Mouse (Mus musculus) ES-E14 (cell line): Measurements from ENCODE around the gene Patl2. TPM values are rescaled to one million over a fixed set of nuclear protein-coding genes. Genes with fewer than 3 reads are reported as not detected.

Experiments
- DNase-seq: peaks from one replicate; pipeline ENCODE4 v3.0.0-alpha.2; 2013; ENCODE audit warnings: low read depth, low spot score
- H3K27ac ChIP-seq: 2 replicates; pipeline ENCODE4 v1.5.1; 2012; ENCODE audit warnings: low read depth, mild to moderate bottlenecking, low read length, moderate library complexity, mixed read lengths; ENCODE audit not compliant: poor library complexity, insufficient read depth, severe bottlenecking
- H3K36me3 ChIP-seq: 2 replicates; pipeline ENCODE4 v1.6.1; 2012; ENCODE audit warnings: mild to moderate bottlenecking, low read length, moderate library complexity, mixed read lengths; ENCODE audit not compliant: control insufficient read depth, poor library complexity, insufficient read depth, severe bottlenecking
- H3K4me1 ChIP-seq, 2 experiments: fragments of 150-350 bp in 1 of 2; sonication (generic) in 1 of 2; 2 replicates each; pipeline ENCODE4 v1.6.1; 2012; ENCODE audit warnings: low read length in 2 of 2, mild to moderate bottlenecking in 1 of 2, mixed read lengths in 1 of 2; ENCODE audit not compliant: control insufficient read depth in 2 of 2, insufficient read depth in 2 of 2, poor library complexity in 1 of 2
- H3K4me3 ChIP-seq, 2 experiments: fragments of 150-350 bp in 1 of 2; sonication (generic) in 1 of 2; 2 replicates each; pipeline ENCODE4 v1.5.1; 2012; ENCODE audit warnings: low read length in 2 of 2, low read depth in 1 of 2, mild to moderate bottlenecking in 1 of 2, mixed read lengths in 1 of 2; ENCODE audit not compliant: insufficient read depth in 1 of 2, poor library complexity in 1 of 2, severe bottlenecking in 1 of 2
- H3K9ac ChIP-seq: 2 replicates; pipeline ENCODE4 v1.6.1; 2012; ENCODE audit warnings: low read depth, mild to moderate bottlenecking, low read length, mixed read lengths; ENCODE audit not compliant: poor library complexity, insufficient read depth, severe bottlenecking
- H3K9me3 ChIP-seq: fragments of 150-350 bp; sonication (generic); 2 replicates; pipeline ENCODE4 v1.6.1; 2012; ENCODE audit warnings: low read depth, mild to moderate bottlenecking, low read length; ENCODE audit not compliant: control insufficient read depth, insufficient read depth
- CHD2 ChIP-seq: IDR thresholded peaks from 2 replicates; pipeline ENCODE4 v1.6.1; 2014; ENCODE audit warnings: mild to moderate bottlenecking, low read depth, low read length, inconsistent platforms
- HCFC1 ChIP-seq: IDR thresholded peaks from 2 replicates; pipeline ENCODE4 v1.6.1; 2012; ENCODE audit warnings: low read length, inconsistent platforms, borderline replicate concordance; ENCODE audit not compliant: insufficient read depth
- MAFK ChIP-seq: IDR thresholded peaks from 2 replicates; pipeline ENCODE4 v1.6.1; 2014; ENCODE audit warnings: mild to moderate bottlenecking, low read depth, low read length, inconsistent platforms; ENCODE audit not compliant: insufficient read depth
- ZC3H11A ChIP-seq: IDR thresholded peaks from 2 replicates; pipeline ENCODE4 v1.6.1; 2012; ENCODE audit warnings: low read depth, mild to moderate bottlenecking, inconsistent platforms, low read length, borderline replicate concordance
- ZNF384 ChIP-seq: IDR thresholded peaks from 2 replicates; pipeline ENCODE4 v1.6.1; 2012; ENCODE audit warnings: low read depth, low read length, inconsistent platforms
- in situ Hi-C, 2 experiments: fragments of 600-800 bp; cut with MboI; formaldehyde crosslinking; loops; one replicate each; pipeline ENCODE4 v1.15.1; 2025; ENCODE audit warnings: low sequenced_read_pairs in 2 of 2, inconsistent platforms in 1 of 2; ENCODE audit not compliant: unreplicated experiment in 2 of 2
- total RNA-seq: library from RNA; depleted of rRNA; stranded (reverse); fragments of 300-350 nt; gene quantifications from 2 replicates; pipeline ENCODE4 v1.2.3, GENCODE M21; 2012; rRNA removed

The Patl2 gene
- total RNA-seq, 1 experiment: 1.3 TPM

DNA sequence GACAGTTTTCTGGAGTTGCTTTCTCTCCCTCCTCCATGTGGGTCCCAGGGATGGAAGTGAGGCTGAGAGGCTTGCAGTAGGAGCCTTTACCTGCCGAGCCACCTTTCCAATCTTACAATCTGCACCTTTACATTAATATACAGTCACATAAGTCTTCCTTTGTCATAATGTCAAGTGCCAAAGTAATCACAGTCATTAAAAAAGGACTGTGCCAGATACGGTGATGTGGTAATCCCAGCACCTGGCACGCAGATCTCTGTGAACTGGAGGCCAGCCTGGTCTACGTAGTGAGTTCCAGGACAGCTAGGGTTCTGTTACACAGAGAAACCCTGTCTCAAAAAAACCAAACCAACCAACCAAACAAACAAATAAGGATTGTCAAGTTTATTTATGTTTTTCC, 92.1 kb downstream of the Patl2 start:
- peaks cover 2% of the 10 kb centered on the region; the same call in 1 of the 2 replicates for H3K9me3 ChIP-seq
- H3K4me3 ChIP-seq: no peak overlapping the region
- TF ChIP-seq MAFK: no peak
- TF ChIP-seq CHD2: no peak
- TF ChIP-seq ZNF384: no peak
- no peak for TF ChIP-seq ZC3H11A
- TF ChIP-seq HCFC1: no peak
- H3K9ac ChIP-seq: no peak overlapping the region
- peaks cover 33% of the 10 kb centered on the region for H3K36me3 ChIP-seq
- in situ Hi-C loops: no loop called here
- H3K27ac ChIP-seq: no peak overlapping the region
- no peak for DNase-seq
- H3K4me1 ChIP-seq: no peaks in the 10 kb centered on the region

GRCm38 (mm10) chr2:122086446-122086845, 99.5 kb downstream of the Patl2 start:
- in situ Hi-C loops: no loop called here
- Histone ChIP-seq H3K9ac (no peak overlapping the region), H3K27ac (no peak overlapping the region), H3K9me3 (no peaks in the 10 kb centered on the region), H3K4me3 (no peak overlapping the region), H3K36me3 (peaks cover 27% of the 10 kb centered on the region), H3K4me1 (no peaks in the 10 kb centered on the region)
- DNase-seq: no peak
- TF ChIP-seq CHD2 (no peak), HCFC1 (no peak)

DNA sequence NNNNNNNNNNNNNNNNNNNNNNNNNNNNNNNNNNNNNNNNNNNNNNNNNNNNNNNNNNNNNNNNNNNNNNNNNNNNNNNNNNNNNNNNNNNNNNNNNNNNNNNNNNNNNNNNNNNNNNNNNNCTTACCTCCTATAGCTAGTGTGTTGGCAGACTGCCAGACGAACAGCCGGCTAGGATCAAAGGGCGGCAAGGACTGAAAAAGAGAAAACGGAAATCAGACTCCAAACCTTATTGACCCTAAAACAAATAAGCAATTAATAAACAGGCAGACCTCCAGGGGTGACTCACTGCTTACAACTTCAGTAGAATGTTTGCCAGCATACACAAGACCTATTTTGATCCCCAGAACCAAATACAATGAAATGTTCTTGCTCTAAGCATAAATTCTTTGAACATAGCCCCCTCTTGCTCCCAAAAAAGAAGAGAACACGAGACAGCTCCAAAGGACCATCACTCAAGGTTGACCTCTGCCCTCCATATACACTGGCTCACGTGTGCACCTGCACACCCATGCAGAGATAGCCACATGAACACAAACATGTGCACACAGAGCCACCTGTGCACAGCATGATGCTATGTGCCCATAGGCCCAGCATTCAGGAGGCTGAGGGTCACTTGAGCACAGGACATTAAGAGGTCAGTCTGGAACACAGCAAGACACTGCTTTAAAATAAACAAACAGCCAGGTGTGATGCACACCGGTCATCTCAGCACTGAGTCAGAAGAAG, 104.1 kb downstream of the Patl2 start:
- H3K27ac ChIP-seq: no peak overlapping the region
- peaks cover 35% of the 10 kb centered on the region for H3K36me3 ChIP-seq
- no peak for TF ChIP-seq MAFK
- no peak for TF ChIP-seq ZNF384
- TF ChIP-seq ZC3H11A: no peak
- TF ChIP-seq HCFC1: no peak
- no peak for TF ChIP-seq CHD2
- H3K9me3 ChIP-seq: no peaks in the 10 kb centered on the region
- H3K9ac ChIP-seq: no peak overlapping the region
- no peaks in the 10 kb centered on the region for H3K4me1 ChIP-seq
- no peak overlapping the region for H3K4me3 ChIP-seq
- in situ Hi-C loops: no loop called here
- no peak for DNase-seq

Other genes starting within 250 kb of the Patl2 start
- gene Ctdspl2, start 230.2 kb downstream of the Patl2 start, total RNA-seq: 38.9 and 40.0 TPM in 2 replicates
- 0.16 and 0.31 TPM in 2 replicates for gene Mageb3, start 230.1 kb downstream of the Patl2 start, total RNA-seq
- 15.5 and 17.1 TPM in 2 replicates for gene Eif3j1, start 157.6 kb downstream of the Patl2 start, total RNA-seq
- gene Spg11, start 67.8 kb downstream of the Patl2 start, total RNA-seq: 15.4 and 18.2 TPM in 2 replicates
- 38.4 and 73.8 TPM in 2 replicates for gene B2m, start 38.5 kb downstream of the Patl2 start, total RNA-seq
- gene Trim69, start 25.5 kb downstream of the Patl2 start, total RNA-seq: not detected in 2 replicates
- 0.53 and 1.9 TPM in 2 replicates for gene Terb2, start 83 bp upstream of the Patl2 start, total RNA-seq
- 18.3 and 26.0 TPM in 2 replicates for gene Sord, start 48.6 kb upstream of the Patl2 start, total RNA-seq
- gene Duox2, start 112.3 kb upstream of the Patl2 start, total RNA-seq: 0.13 and 0.42 TPM in 2 replicates
- gene Duoxa2, start 112.7 kb upstream of the Patl2 start, total RNA-seq: 0.49 and 0.95 TPM in 2 replicates
- 0.90 and 1.3 TPM in 2 replicates for gene Duoxa1, start 127.5 kb upstream of the Patl2 start, total RNA-seq
- 0.76 and 1.0 TPM in 2 replicates for gene Duox1, start 129.5 kb upstream of the Patl2 start, total RNA-seq
- gene Shf, start 183.0 kb upstream of the Patl2 start, total RNA-seq: 9.2 and 16.6 TPM in 2 replicates
- gene Slc28a2, start 240.3 kb upstream of the Patl2 start, total RNA-seq: 0.16 and 0.36 TPM in 2 replicates